Mouse (Mus musculus): ENCODE measurements around the gene Cpeb3. TPM values are rescaled to one million over a fixed set of nuclear protein-coding genes. Genes with fewer than 3 reads are reported as not detected.

Gene Cpeb3
- total and polyA plus RNA-seq, 2 experiments from 2014 or later: 10.3 to 23.7 TPM

DNA sequence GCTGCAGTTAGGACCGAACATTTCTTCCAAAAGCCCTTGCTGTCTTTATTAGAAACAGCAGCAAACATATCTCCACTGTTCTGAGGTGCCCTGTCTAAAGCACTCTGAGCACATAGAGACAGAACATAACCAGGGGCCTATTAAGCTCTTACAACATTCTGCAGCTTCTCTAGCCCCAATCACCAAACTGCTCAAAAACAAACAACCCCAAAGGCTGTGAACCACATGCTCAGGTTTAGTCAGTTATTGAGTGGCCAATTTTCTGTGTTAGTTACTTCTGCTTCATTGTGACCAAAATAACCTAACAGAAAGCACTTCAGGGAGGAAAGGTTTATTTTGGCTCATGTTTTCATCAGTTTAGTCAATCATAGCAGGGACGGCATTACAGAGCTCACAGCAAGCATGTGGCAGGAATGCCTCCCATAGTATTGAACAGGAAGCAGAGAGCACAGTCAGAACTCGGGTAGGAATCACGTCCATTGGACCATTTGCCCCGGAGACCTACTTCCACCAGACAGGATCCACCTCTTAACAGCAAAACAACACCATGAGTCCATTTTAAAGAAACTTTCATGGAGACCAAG, 15.8 kb downstream of the Cpeb3 start:
- Histone ChIP-seq H3K4me1 (ENCODE audit: insufficient read depth, low read length) (no peaks in the 10 kb centered on the region), H3K9ac (replicated peaks; ENCODE audit: low read length) (no peak overlapping the region), H3K27me3 (ENCODE audit: insufficient read depth, low read length) (no peaks in the 10 kb centered on the region), H3K27ac (no peak overlapping the region), H3K4me2 (ENCODE audit: low read depth, low read length) (no peak overlapping the region), H3K4me3 (ENCODE audit: low read length) (no peak overlapping the region), H3K9me3 (ENCODE audit: low read length) (no peaks in the 10 kb centered on the region), H3K36me3 (ENCODE audit: insufficient read depth, low read length) (no peaks in the 10 kb centered on the region)
- DNase-seq (ENCODE audit: low spot score): no peak
- no peak for TF ChIP-seq CTCF (IDR thresholded peaks at IDR 0.05; ENCODE audit: low read depth)
- 81% methylated on average over 5 of the region's 5 CpGs for WGBS
- no peak for ATAC-seq

DNA sequence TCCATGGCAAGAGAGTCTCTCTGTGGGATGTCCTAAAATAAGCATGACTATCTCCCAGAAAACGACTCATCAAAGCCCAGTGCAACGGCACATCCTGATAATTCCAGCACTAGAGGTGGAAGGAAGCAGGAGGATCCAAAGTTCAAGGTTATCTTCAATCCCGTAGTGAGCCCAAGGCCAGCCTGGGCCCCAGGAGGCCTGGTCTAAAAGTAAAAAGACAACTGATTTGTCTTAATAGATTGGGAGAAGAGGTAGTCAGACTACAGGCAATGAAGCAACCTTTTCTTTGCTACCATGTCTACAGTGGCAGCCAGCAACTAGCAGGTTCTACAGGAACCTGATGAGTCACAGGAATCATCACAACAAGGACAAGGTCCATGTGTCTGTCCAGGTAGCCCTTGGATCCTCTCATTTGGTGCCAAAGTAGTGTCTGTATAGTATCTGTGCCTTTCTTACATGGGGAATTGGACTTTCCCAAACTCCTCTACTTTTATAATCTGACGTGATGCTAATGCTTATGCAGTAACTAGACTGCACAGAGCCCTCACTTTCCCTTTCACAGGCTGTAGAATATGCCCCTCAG, 19.9 kb downstream of the Cpeb3 start:
- Histone ChIP-seq H3K9ac (replicated peaks; ENCODE audit: low read length) (no peak overlapping the region), H3K4me1 (ENCODE audit: insufficient read depth, low read length) (no peaks in the 10 kb centered on the region), H3K27ac (no peak overlapping the region), H3K36me3 (ENCODE audit: insufficient read depth, low read length) (no peaks in the 10 kb centered on the region), H3K4me2 (ENCODE audit: low read depth, low read length) (no peak overlapping the region), H3K9me3 (ENCODE audit: low read length) (no peaks in the 10 kb centered on the region), H3K4me3 (ENCODE audit: low read length) (no peak overlapping the region), H3K27me3 (ENCODE audit: insufficient read depth, low read length) (no peaks in the 10 kb centered on the region)
- DNase-seq (ENCODE audit: low spot score): no peak
- ATAC-seq: no peak
- 81% methylated on average over 4 of the region's 4 CpGs for WGBS
- no peak for TF ChIP-seq CTCF (IDR thresholded peaks at IDR 0.05; ENCODE audit: low read depth)

DNA sequence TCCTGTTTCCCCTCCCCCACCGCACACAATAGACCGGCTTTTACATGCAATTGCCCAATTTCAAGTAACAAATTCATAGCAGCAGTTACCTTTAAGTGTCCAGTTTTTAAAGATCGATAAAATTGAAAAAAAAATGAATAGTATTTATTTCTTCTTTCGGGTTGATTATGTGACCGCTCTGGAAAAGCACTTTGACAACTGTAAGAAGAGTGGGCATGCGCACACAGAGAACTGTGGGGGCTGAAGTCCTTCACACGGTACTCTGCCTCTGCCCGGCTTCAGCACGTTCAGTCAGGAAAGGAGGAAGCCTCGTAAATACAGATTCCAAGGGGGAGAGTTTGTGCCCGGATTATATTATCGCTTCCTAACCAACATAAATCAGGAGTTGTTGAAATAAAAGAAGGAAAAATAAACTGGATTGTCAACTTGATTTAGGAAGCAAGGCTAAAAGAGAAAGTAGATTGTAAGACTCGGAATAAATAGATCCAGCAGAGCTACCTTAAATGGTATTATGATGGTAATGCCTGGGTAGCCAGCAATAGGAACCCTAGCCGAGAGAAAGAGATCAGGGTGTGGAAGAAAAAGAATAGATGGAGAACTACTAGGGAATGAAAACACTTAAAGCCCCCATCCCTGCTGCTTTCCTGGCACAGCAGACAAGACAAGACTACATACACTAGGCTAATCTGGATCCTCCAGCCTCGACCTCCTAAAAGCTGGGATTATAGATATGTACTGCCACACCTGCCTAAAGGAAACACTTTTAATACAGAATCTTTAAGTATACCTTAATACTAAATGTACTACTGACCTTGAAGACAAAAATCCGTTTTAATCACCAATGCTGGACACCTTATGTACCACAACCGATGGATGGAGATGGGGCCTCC, 30.3 kb downstream of the Cpeb3 start:
- DNase-seq (ENCODE audit: low spot score) (peak; percentile 90), ATAC-seq (peak; percentile 88)
- Histone ChIP-seq H3K27ac (peak overlapping the region; percentile 67), H3K9me3 (ENCODE audit: low read length) (no peaks in the 10 kb centered on the region), H3K4me1 (ENCODE audit: insufficient read depth, low read length) (no peaks in the 10 kb centered on the region; the same call in 1 of the 2 replicates), H3K4me3 (ENCODE audit: low read length) (peak overlapping the region; percentile 71), H3K9ac (replicated peaks; ENCODE audit: low read length) (peak overlapping the region; percentile 43), H3K27me3 (ENCODE audit: insufficient read depth, low read length) (no peaks in the 10 kb centered on the region), H3K4me2 (ENCODE audit: low read depth, low read length) (peak overlapping the region; percentile 96), H3K36me3 (ENCODE audit: insufficient read depth, low read length) (no peaks in the 10 kb centered on the region)
- TF ChIP-seq CTCF (IDR thresholded peaks at IDR 0.05; ENCODE audit: low read depth): no peak
- WGBS: 12% methylated on average over 17 of the region's 17 CpGs

DNA sequence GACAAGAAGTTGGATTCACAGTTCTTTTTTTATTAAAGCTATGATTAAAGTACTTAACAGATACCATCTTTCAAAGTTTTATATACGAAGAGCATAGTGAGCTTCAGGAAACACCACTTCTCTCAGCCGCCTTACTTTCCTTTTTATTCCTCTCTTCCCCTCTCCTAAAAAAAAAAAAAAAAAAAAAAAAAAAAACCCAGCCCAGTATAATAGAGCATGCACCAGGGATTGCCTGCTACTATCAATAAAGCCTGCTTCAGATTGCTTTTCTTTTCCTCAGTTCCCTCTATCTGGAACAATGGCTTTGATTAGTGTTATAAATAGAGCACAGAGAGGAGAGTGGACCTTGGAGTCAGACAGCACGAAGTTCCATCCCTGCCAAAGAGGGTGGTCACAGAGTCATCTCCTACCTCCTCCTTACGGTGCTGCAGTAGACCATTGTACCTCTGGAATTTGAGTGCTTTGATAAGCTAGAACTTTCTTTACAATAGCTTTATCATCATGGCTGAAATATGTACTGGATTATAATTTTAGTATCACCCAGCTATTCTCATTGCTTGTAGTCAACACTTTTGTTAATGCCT, 31.4 kb downstream of the Cpeb3 start:
- Histone ChIP-seq H3K27me3 (ENCODE audit: insufficient read depth, low read length) (no peaks in the 10 kb centered on the region), H3K9me3 (ENCODE audit: low read length) (no peaks in the 10 kb centered on the region), H3K36me3 (ENCODE audit: insufficient read depth, low read length) (no peaks in the 10 kb centered on the region), H3K4me2 (ENCODE audit: low read depth, low read length) (peak overlapping the region; percentile 96), H3K9ac (replicated peaks; ENCODE audit: low read length) (peak overlapping the region; percentile 28; the same call in 1 of the 2 replicates), H3K4me1 (ENCODE audit: insufficient read depth, low read length) (peaks cover 4% of the 10 kb centered on the region), H3K27ac (no peak overlapping the region), H3K4me3 (ENCODE audit: low read length) (peak overlapping the region; percentile 71)
- 32% methylated on average over 4 of the region's 4 CpGs for WGBS
- no peak for ATAC-seq
- DNase-seq (ENCODE audit: low spot score): no peak
- TF ChIP-seq CTCF (IDR thresholded peaks at IDR 0.05; ENCODE audit: low read depth): no peak

DNA sequence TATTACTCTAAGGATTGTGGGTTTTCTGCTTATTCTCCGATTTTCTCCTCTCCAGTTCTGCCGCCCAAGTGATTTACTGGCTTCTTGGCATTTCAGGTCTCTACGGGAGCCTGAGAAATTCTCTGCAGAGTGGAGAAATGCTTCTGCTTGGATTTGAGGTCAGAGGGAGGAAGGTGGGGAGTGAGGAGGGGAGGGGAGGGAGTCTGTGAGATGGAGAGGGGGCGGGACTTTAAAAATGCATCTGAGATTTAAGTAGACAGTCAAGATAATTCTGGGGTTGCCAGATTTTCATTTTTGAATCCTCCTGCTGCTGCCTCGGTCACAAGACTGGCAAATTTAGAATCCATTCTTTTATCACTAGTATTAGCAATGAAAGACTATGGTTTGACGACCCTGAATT, 32.5 kb downstream of the Cpeb3 start:
- H3K27ac ChIP-seq: peak overlapping the region; percentile 91
- H3K9me3 ChIP-seq (ENCODE audit: low read length): no peaks in the 10 kb centered on the region
- no peak for TF ChIP-seq CTCF (IDR thresholded peaks at IDR 0.05; ENCODE audit: low read depth)
- H3K27me3 ChIP-seq (ENCODE audit: insufficient read depth, low read length): no peaks in the 10 kb centered on the region
- H3K36me3 ChIP-seq (ENCODE audit: insufficient read depth, low read length): no peaks in the 10 kb centered on the region
- H3K9ac ChIP-seq (replicated peaks; ENCODE audit: low read length): peak overlapping the region; percentile 81
- H3K4me2 ChIP-seq (ENCODE audit: low read depth, low read length): peak overlapping the region; percentile 96
- 7% methylated on average over 6 of the region's 6 CpGs for WGBS
- peak overlapping the region; percentile 71 for H3K4me3 ChIP-seq (ENCODE audit: low read length)
- no peak for ATAC-seq
- peak; percentile 72 for DNase-seq (ENCODE audit: low spot score)
- H3K4me1 ChIP-seq (ENCODE audit: insufficient read depth, low read length): peaks cover 4% of the 10 kb centered on the region

DNA sequence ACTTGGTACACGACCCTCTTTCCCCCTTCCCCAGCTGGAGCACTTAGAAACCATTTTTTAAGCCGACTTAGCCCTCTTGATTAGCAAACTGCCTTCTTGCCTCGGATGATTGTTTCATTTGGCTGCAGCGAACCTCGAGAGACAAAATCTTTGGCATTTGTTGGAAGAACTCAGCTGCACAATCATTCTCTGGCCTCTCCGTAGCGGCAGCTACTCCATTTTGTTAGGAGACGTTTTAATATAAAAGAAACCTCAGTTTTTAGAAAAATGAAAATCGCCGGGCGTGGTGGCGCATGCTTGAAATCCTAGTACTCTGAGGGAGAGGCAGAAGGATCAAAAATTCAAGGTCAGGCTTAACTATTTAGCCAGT, 33.0 kb downstream of the Cpeb3 start:
- ATAC-seq: no peak
- no peak for TF ChIP-seq CTCF (IDR thresholded peaks at IDR 0.05; ENCODE audit: low read depth)
- WGBS: 1% methylated on average over 12 of the region's 12 CpGs

More for the DNA sequence above, 33.0 kb downstream of the Cpeb3 start:
- H3K4me3 ChIP-seq (ENCODE audit: low read length): peak overlapping the region; percentile 71
- H3K27ac ChIP-seq: peak overlapping the region; percentile 91
- H3K36me3 ChIP-seq (ENCODE audit: insufficient read depth, low read length): no peaks in the 10 kb centered on the region
- no peak for DNase-seq (ENCODE audit: low spot score)
- no peaks in the 10 kb centered on the region for H3K27me3 ChIP-seq (ENCODE audit: insufficient read depth, low read length)
- peaks cover 4% of the 10 kb centered on the region for H3K4me1 ChIP-seq (ENCODE audit: insufficient read depth, low read length)
- H3K9ac ChIP-seq (replicated peaks; ENCODE audit: low read length): peak overlapping the region; percentile 81
- H3K4me2 ChIP-seq (ENCODE audit: low read depth, low read length): peak overlapping the region; percentile 96
- H3K9me3 ChIP-seq (ENCODE audit: low read length): no peaks in the 10 kb centered on the region

Measured in hindbrain, postnatal 0 days (tissue).